Comparison of ENCODE assay signal across 8 mouse cellular contexts in the genomic region with DNA sequence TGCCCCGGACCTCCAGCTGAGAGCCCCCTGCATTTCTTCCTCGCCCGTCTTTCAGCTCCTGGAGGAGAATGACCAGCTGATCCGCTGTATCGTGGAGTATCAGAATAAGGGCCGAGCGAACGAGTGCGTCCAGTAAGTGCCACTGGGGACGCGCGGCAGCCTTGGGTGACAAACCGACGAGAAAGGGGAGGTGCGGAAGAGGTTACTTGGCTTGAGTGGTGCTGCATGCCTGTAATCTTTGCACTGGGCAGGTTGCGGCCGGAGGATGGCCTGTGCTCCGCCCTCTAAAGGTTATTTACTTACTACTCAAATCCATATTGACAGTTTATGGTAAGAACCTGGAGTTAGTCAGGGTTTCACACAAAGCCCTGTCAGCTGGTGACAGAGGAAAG. TPM values are rescaled to one million over a fixed set of nuclear protein-coding genes. Genes with fewer than 3 reads are reported as not detected.
DNase-seq lines count a peak whose midpoint lies in the region; ATAC-seq and TF ChIP-seq lines count a peak whose summit lies in the region.

No protein-coding gene starts in this region.

- no peaks in the 10 kb centered on the region for H3K9me3 ChIP-seq in embryonic facial prominence, embryonic 12.5 days
- H3K9me3 ChIP-seq in intestine, postnatal 0 days (ENCODE audit: control insufficient read depth) = no peaks in the 10 kb centered on the region

- H3K36me3 ChIP-seq in C2C12 (ENCODE audit: control insufficient read depth, insufficient read depth) = peaks cover 5% of the 10 kb centered on the region
- peaks cover 10% of the 10 kb centered on the region; the same call in 1 of the 2 replicates for H3K36me3 ChIP-seq in embryonic facial prominence, embryonic 12.5 days
- H3K36me3 ChIP-seq in intestine, postnatal 0 days (ENCODE audit: control insufficient read depth, insufficient read depth) = peaks cover 4% of the 10 kb centered on the region; the same call in 1 of the 2 replicates

- H3K27ac ChIP-seq in embryonic facial prominence, embryonic 12.5 days = peak overlapping the region; percentile 92
- peak overlapping the region; percentile 98 for H3K27ac ChIP-seq in intestine, postnatal 0 days (ENCODE audit: low read depth, low read length)

- H3K79me3 ChIP-seq in C2C12 (ENCODE audit: low read depth) = peaks cover 4% of the 10 kb centered on the region

- TF ChIP-seq CTCF in C2C12 (IDR thresholded peaks at IDR 0.05; ENCODE audit: control insufficient read depth, insufficient read depth, insufficient read length) = no peak
- peak; percentile 14; the same call in 1 of the 2 replicates for TF ChIP-seq CTCF in intestine, postnatal 0 days (IDR thresholded peaks at IDR 0.05; ENCODE audit: low read depth)

- peaks cover 18% of the 10 kb centered on the region for H3K4me1 ChIP-seq in embryonic facial prominence, embryonic 12.5 days
- H3K4me1 ChIP-seq in intestine, postnatal 0 days (replicated peaks; ENCODE audit: control insufficient read depth, insufficient read depth, low read length) = peaks cover 10% of the 10 kb centered on the region; the same call in 1 of the 2 replicates

- peak; percentile 13 for ATAC-seq in frontal cortex, adult (ENCODE audit: low TSS enrichment)
- 0 out of 2 replicates have a peak, but pooled peaks have one; percentile 2 for ATAC-seq in embryonic facial prominence, embryonic 12.5 days (ENCODE audit: insufficient number of reproducible peaks, insufficient read depth, low FRiP score, low TSS enrichment)
- peak; percentile 66 for ATAC-seq in intestine, postnatal 0 days
- peak; percentile 69 for ATAC-seq in megakaryocyte-erythroid progenitor cell, adult 5-6 weeks (replicated peaks; ENCODE audit: low FRiP score, low TSS enrichment, poor library complexity, severe bottlenecking)

- no peak for DNase-seq in frontal cortex, postnatal 36 days (ENCODE audit: low spot score in 2 of 2)
- DNase-seq in thymus, adult 18-20 months = no peak
- DNase-seq in layer of hippocampus, adult 9-10 months (ENCODE audit: low spot score) = no peak

- H3K4me3 ChIP-seq in C2C12 (ENCODE audit: insufficient read depth, poor library complexity, severe bottlenecking) = peak overlapping the region; percentile 82
- peak overlapping the region; percentile 91 for H3K4me3 ChIP-seq in embryonic facial prominence, embryonic 12.5 days
- H3K4me3 ChIP-seq in intestine, postnatal 0 days (ENCODE audit: low read depth, low read length) = peak overlapping the region; percentile 77

- under 1% methylated on average over 18 of the region's 18 CpGs for WGBS in embryonic facial prominence, embryonic 12.5 days
- under 1% methylated on average over 18 of the region's 18 CpGs for WGBS in intestine, postnatal 0 days

- H3K27me3 ChIP-seq in C2C12 (ENCODE audit: control insufficient read depth, insufficient read depth, insufficient read length) = no peaks in the 10 kb centered on the region
- H3K27me3 ChIP-seq in embryonic facial prominence, embryonic 12.5 days = no peaks in the 10 kb centered on the region
- no peaks in the 10 kb centered on the region for H3K27me3 ChIP-seq in intestine, postnatal 0 days (replicated peaks; ENCODE audit: control insufficient read depth, insufficient read depth, low read length)

- peak overlapping the region; percentile 83 for H3ac ChIP-seq in C2C12 (ENCODE audit: control insufficient read depth, insufficient read length, low read depth)

- H3K79me2 ChIP-seq in C2C12 (ENCODE audit: control insufficient read depth, insufficient read depth) = peaks cover 23% of the 10 kb centered on the region

- H3K4me2 ChIP-seq in embryonic facial prominence, embryonic 12.5 days (replicated peaks) = peak overlapping the region; percentile 82
- H3K4me2 ChIP-seq in intestine, postnatal 0 days (replicated peaks; ENCODE audit: low read depth) = peak overlapping the region; percentile 77

- H3K9ac ChIP-seq in embryonic facial prominence, embryonic 12.5 days = peak overlapping the region; percentile 89
- peak overlapping the region; percentile 88 for H3K9ac ChIP-seq in intestine, postnatal 0 days (ENCODE audit: low read depth, low read length)

TF ChIP-seq in C2C12, 6 proteins besides CTCF, POLR2A, EP300 and RAD21:
- TF ChIP-seq USF1 (IDR thresholded peaks at IDR 0.05; ENCODE audit: low read depth) (no peak), CEBPB (IDR thresholded peaks at IDR 0.05; ENCODE audit: low read depth) (no peak), MAX (IDR thresholded peaks at IDR 0.05) (no peak), FOSL1 (IDR thresholded peaks at IDR 0.05; ENCODE audit: insufficient read depth, low read length, poor library complexity, severe bottlenecking) (no peak), MYOD1 (IDR thresholded peaks at IDR 0.05; ENCODE audit: control insufficient read depth, insufficient read length, low read depth) (no peak), MYOG (IDR thresholded peaks at IDR 0.05; ENCODE audit: control insufficient read depth, extremely low read depth, insufficient read length) (no peak)

RNA-seq across cellular contexts. Expression of a gene that starts 0.5 kb away (rescaled TPM):
- 44.7 TPM for polyA plus RNA-seq in C2C12 (2012; fragmentation: generic; extraction: Trizol)
- polyA plus RNA-seq in embryonic facial prominence, embryonic 12.5 days (2016; fragmentation: Nextera tagmentation; extraction: Ambion mirVana) = 96.2 and 117 TPM in 2 replicates
- polyA plus RNA-seq in intestine, postnatal 0 days (2015; fragmentation: Nextera tagmentation; extraction: Ambion mirVana) = 144 and 145 TPM in 2 replicates
- 57.8 and 77.0 TPM in 2 replicates for total RNA-seq in megakaryocyte-erythroid progenitor cell, adult 5-6 weeks (2014; fragmentation: Nextera tagmentation)
- total RNA-seq in megakaryocyte-erythroid progenitor cell, adult 5-6 weeks (2017) = 47.8 and 54.4 TPM in 2 replicates

RNA-seq across cellular contexts. Expression of a gene that starts 5.3 kb away (rescaled TPM):
- 8.0 TPM for polyA plus RNA-seq in C2C12 (2012; fragmentation: generic; extraction: Trizol)
- 16.8 and 18.0 TPM in 2 replicates for polyA plus RNA-seq in embryonic facial prominence, embryonic 12.5 days (2016; fragmentation: Nextera tagmentation; extraction: Ambion mirVana)
- 42.4 and 47.8 TPM in 2 replicates for polyA plus RNA-seq in intestine, postnatal 0 days (2015; fragmentation: Nextera tagmentation; extraction: Ambion mirVana)
- total RNA-seq in megakaryocyte-erythroid progenitor cell, adult 5-6 weeks (2014; fragmentation: Nextera tagmentation) = 9.4 and 10.9 TPM in 2 replicates
- total RNA-seq in megakaryocyte-erythroid progenitor cell, adult 5-6 weeks (2017) = 1.9 and 3.1 TPM in 2 replicates

RNA-seq across cellular contexts. Expression of a gene that starts 8.4 kb away (rescaled TPM):
- polyA plus RNA-seq in C2C12 (2012; fragmentation: generic; extraction: Trizol) = 10.7 TPM
- polyA plus RNA-seq in embryonic facial prominence, embryonic 12.5 days (2016; fragmentation: Nextera tagmentation; extraction: Ambion mirVana) = 73.7 and 85.5 TPM in 2 replicates
- polyA plus RNA-seq in intestine, postnatal 0 days (2015; fragmentation: Nextera tagmentation; extraction: Ambion mirVana) = 32.5 and 35.6 TPM in 2 replicates
- 161 and 173 TPM in 2 replicates for total RNA-seq in megakaryocyte-erythroid progenitor cell, adult 5-6 weeks (2014; fragmentation: Nextera tagmentation)
- 132 and 146 TPM in 2 replicates for total RNA-seq in megakaryocyte-erythroid progenitor cell, adult 5-6 weeks (2017)

RNA-seq across cellular contexts. Expression of a gene that starts 48.5 kb away (rescaled TPM):
- polyA plus RNA-seq in C2C12 (2012; fragmentation: generic; extraction: Trizol) = 16.0 TPM
- polyA plus RNA-seq in embryonic facial prominence, embryonic 12.5 days (2016; fragmentation: Nextera tagmentation; extraction: Ambion mirVana) = 15.4 and 20.1 TPM in 2 replicates
- 6.2 and 6.8 TPM in 2 replicates for polyA plus RNA-seq in intestine, postnatal 0 days (2015; fragmentation: Nextera tagmentation; extraction: Ambion mirVana)
- total RNA-seq in megakaryocyte-erythroid progenitor cell, adult 5-6 weeks (2014; fragmentation: Nextera tagmentation) = not detected in 2 replicates
- not detected in 2 replicates for total RNA-seq in megakaryocyte-erythroid progenitor cell, adult 5-6 weeks (2017)

Comparison
In these comparisons a context has a peak if more than half of its experiments do, and no peak if none do; other contexts are left out.
1. ATAC-seq: peak in every context shown above with its lines; median percentile 69 in megakaryocyte-erythroid progenitor cell, adult 5-6 weeks; 66 in intestine, postnatal 0 days; 13 in frontal cortex, adult; 2 in embryonic facial prominence, embryonic 12.5 days.